Mouse (Mus musculus): Measurements from ENCODE around the gene 4930556J24Rik.

GRCm38 (mm10) chr11:3974311-3974710, 2.3 kb downstream of the 4930556J24Rik start:
- no peak for TF ChIP-seq CTCF (IDR thresholded peaks at IDR 0.05; ENCODE audit: low read depth, low read length)
- TF ChIP-seq TAL1 (conservative IDR thresholded peaks at IDR 0.05; ENCODE audit: low read depth, low read length): no peak
- no peak for TF ChIP-seq GATA1 (IDR thresholded peaks at IDR 0.05; ENCODE audit: borderline replicate concordance, low read length)

Measured in G1E (cell line).